ENCODE assay signal across 26 mouse cellular contexts in genomic region chr8:79153637-79154036, GRCm38 (mm10).
DNase-seq lines count a peak whose midpoint lies in the region; ATAC-seq and TF ChIP-seq lines count a peak whose summit lies in the region.
"Had no signal": no experiment of that assay in that cellular context is flagged by ENCODE, and none has a peak within 500 bp of the region (broad histone marks: within the 10 kb centered on the region; RNA-seq: fewer than 3 reads in every experiment).

No protein-coding gene starts in this region.

- no peak for TF ChIP-seq CTCF in intestine, postnatal 0 days (IDR thresholded peaks at IDR 0.05; ENCODE audit: low read depth)
- no peak for TF ChIP-seq CTCF in small intestine, adult 2 months (IDR thresholded peaks at IDR 0.05; ENCODE audit: extremely low read depth, insufficient read length, insufficient replicate concordance, low read depth, low read length)

- TF ChIP-seq POLR2A in small intestine, adult 2 months (IDR thresholded peaks at IDR 0.05; ENCODE audit: low read depth, low read length), result no peak

- DNase-seq in ES-E14 (ENCODE audit: low read depth, low spot score), result peak; percentile 34
- peak; percentile 64 for DNase-seq in R1 (ENCODE audit: low read depth, low spot score)
- no peak for DNase-seq in frontal cortex, postnatal 14 days (ENCODE audit: low spot score in 2 of 2)
- DNase-seq in right cerebral cortex, postnatal 14 days, result no peak
- no peak for DNase-seq in embryo, embryonic 9.5 days (ENCODE audit: extremely low spot score)
- DNase-seq: adrenal gland, adult 8-10 months; adrenal gland, postnatal 14 days; adrenal gland, postnatal 36 days; B cell, adult 2 months; cerebellum, adult 11-12 months; cerebellum, adult 2 months; cerebellum, adult 9-10 months; cerebellum, postnatal 10 days; cerebellum, postnatal 25 days had no signal

- WGBS in intestine, postnatal 0 days, result 86% methylated on average over 4 of the region's 4 CpGs
- 91% methylated on average over 4 of the region's 4 CpGs for WGBS in intestine, embryonic 16.5 days
- 39% methylated on average over 4 of the region's 4 CpGs for WGBS in small intestine, adult 2 months

- no peaks in the 10 kb centered on the region for H3K9me3 ChIP-seq in intestine, postnatal 0 days (ENCODE audit: control insufficient read depth)
- H3K9me3 ChIP-seq in intestine, embryonic 16.5 days (ENCODE audit: control insufficient read depth, low read length), result no peaks in the 10 kb centered on the region
- no peaks in the 10 kb centered on the region for H3K9me3 ChIP-seq in ES-E14 (ENCODE audit: control insufficient read depth, insufficient read depth, low read depth, low read length)
- H3K9me3 ChIP-seq: embryonic facial prominence, embryonic 13.5 days; embryonic facial prominence, embryonic 15.5 days; forebrain, embryonic 10.5 days; forebrain, embryonic 12.5 days had no signal

- peaks cover 8% of the 10 kb centered on the region; the same call in 1 of the 2 replicates for H3K36me3 ChIP-seq in intestine, postnatal 0 days (ENCODE audit: control insufficient read depth, insufficient read depth)
- no peaks in the 10 kb centered on the region for H3K36me3 ChIP-seq in intestine, embryonic 16.5 days (ENCODE audit: control insufficient read depth, insufficient read depth, low read length)
- H3K36me3 ChIP-seq in ES-E14 (ENCODE audit: control insufficient read depth, insufficient read depth, low read length, poor library complexity, severe bottlenecking), result peaks cover 3% of the 10 kb centered on the region; the same call in 1 of the 2 replicates
- peaks cover 3% of the 10 kb centered on the region; the same call in 1 of the 2 replicates for H3K36me3 ChIP-seq in small intestine, adult 2 months (ENCODE audit: control insufficient read depth, insufficient read depth, low read length)

- ATAC-seq in intestine, postnatal 0 days, result no peak
- no peak for ATAC-seq in intestine, embryonic 16.5 days
- ATAC-seq: activated CD4-positive, CD25-positive, alpha-beta regulatory T cell, adult 4 months; CD4-positive, CD25-positive, alpha-beta regulatory T cell, adult 4 months; forebrain, embryonic 14.5 days; forebrain, embryonic 16.5 days had no signal

- no peak overlapping the region for H3K4me3 ChIP-seq in intestine, postnatal 0 days (ENCODE audit: low read depth, low read length)
- H3K4me3 ChIP-seq in intestine, embryonic 16.5 days (ENCODE audit: low read length), result no peak overlapping the region
- H3K4me3 ChIP-seq in ES-E14 (ENCODE audit: insufficient read depth in 1 of 2, low read depth in 1 of 2, low read length in 2 of 2, poor library complexity in 1 of 2, severe bottlenecking in 1 of 2), result no peak overlapping the region
- no peak overlapping the region for H3K4me3 ChIP-seq in small intestine, adult 2 months (ENCODE audit: low read depth, low read length)
- H3K4me3 ChIP-seq: embryonic facial prominence, embryonic 13.5 days; embryonic facial prominence, embryonic 15.5 days; erythroblast, embryonic 14.5 days; forebrain, embryonic 10.5 days; forebrain, embryonic 12.5 days had no signal

- H3K4me2 ChIP-seq in intestine, postnatal 0 days (replicated peaks; ENCODE audit: low read depth), result no peak overlapping the region
- H3K4me2 ChIP-seq in intestine, embryonic 16.5 days (ENCODE audit: low read depth, low read length), result no peak overlapping the region
- H3K4me2 ChIP-seq: embryonic facial prominence, embryonic 13.5 days; embryonic facial prominence, embryonic 15.5 days; forebrain, embryonic 12.5 days had no signal

- H3K9ac ChIP-seq in intestine, postnatal 0 days (ENCODE audit: low read depth, low read length), result no peak overlapping the region
- H3K9ac ChIP-seq in intestine, embryonic 16.5 days (ENCODE audit: low read depth, low read length), result no peak overlapping the region
- H3K9ac ChIP-seq in ES-E14 (ENCODE audit: insufficient read depth, low read depth, low read length, poor library complexity, severe bottlenecking), result no peak overlapping the region
- H3K9ac ChIP-seq: embryonic facial prominence, embryonic 13.5 days; embryonic facial prominence, embryonic 15.5 days; forebrain, embryonic 12.5 days had no signal

- in situ Hi-C loops in ES-E14 (cut with MboI; ENCODE audit: low sequenced_read_pairs in 2 of 2, unreplicated experiment in 2 of 2), result no loop called here

- H3K27me3 ChIP-seq in intestine, postnatal 0 days (replicated peaks; ENCODE audit: control insufficient read depth, insufficient read depth, low read length), result no peaks in the 10 kb centered on the region
- no peaks in the 10 kb centered on the region for H3K27me3 ChIP-seq in intestine, embryonic 16.5 days (replicated peaks; ENCODE audit: control insufficient read depth, insufficient read depth, low read length)
- no peaks in the 10 kb centered on the region; the same call in 1 of the 2 replicates for H3K27me3 ChIP-seq in small intestine, adult 2 months (ENCODE audit: control insufficient read depth, insufficient read depth, low read length)
- H3K27me3 ChIP-seq: embryonic facial prominence, embryonic 13.5 days; embryonic facial prominence, embryonic 15.5 days; forebrain, embryonic 12.5 days had no signal

- H3K4me1 ChIP-seq in intestine, postnatal 0 days (replicated peaks; ENCODE audit: control insufficient read depth, insufficient read depth, low read length), result 0 out of 2 replicates have a peak, but pooled peaks cover 3% of the 10 kb centered on the region
- H3K4me1 ChIP-seq in intestine, embryonic 16.5 days (ENCODE audit: control insufficient read depth, insufficient read depth, low read length), result no peaks in the 10 kb centered on the region
- peaks cover 5 to 18% of the 10 kb centered on the region in 2 experiments; a peak in 2 of 4 replicates for H3K4me1 ChIP-seq in ES-E14 (ENCODE audit: control insufficient read depth in 2 of 2, insufficient read depth in 2 of 2, low read length in 2 of 2, poor library complexity in 1 of 2)
- peaks cover 30% of the 10 kb centered on the region for H3K4me1 ChIP-seq in small intestine, adult 2 months (ENCODE audit: control insufficient read depth, insufficient read depth, insufficient read length, low read length)
- H3K4me1 ChIP-seq: forebrain, embryonic 12.5 days had no signal

- H3K27ac ChIP-seq in intestine, postnatal 0 days (ENCODE audit: low read depth, low read length), result 0 out of 2 replicates have a peak overlapping the region, but pooled peaks have one; percentile 15
- H3K27ac ChIP-seq in intestine, embryonic 16.5 days (ENCODE audit: low read length), result no peak overlapping the region
- H3K27ac ChIP-seq in ES-E14 (ENCODE audit: insufficient read depth, low read depth, low read length, poor library complexity, severe bottlenecking), result no peak overlapping the region
- H3K27ac ChIP-seq in small intestine, adult 2 months (ENCODE audit: insufficient read depth, low read depth, low read length), result peak overlapping the region; percentile 78
- H3K27ac ChIP-seq: embryonic facial prominence, embryonic 13.5 days; embryonic facial prominence, embryonic 15.5 days; forebrain, embryonic 10.5 days; forebrain, embryonic 12.5 days had no signal

TF ChIP-seq in ES-E14, 5 proteins besides CTCF, POLR2A, EP300 and RAD21:
- TF ChIP-seq HCFC1 (IDR thresholded peaks at IDR 0.05; ENCODE audit: borderline replicate concordance, insufficient read depth, low read length), result no peak
- TF ChIP-seq MAFK (IDR thresholded peaks at IDR 0.05; ENCODE audit: insufficient read depth, low read depth, low read length), result no peak
- TF ChIP-seq CHD2 (IDR thresholded peaks at IDR 0.05; ENCODE audit: low read depth, low read length), result no peak
- TF ChIP-seq ZC3H11A (IDR thresholded peaks at IDR 0.05; ENCODE audit: borderline replicate concordance, low read depth, low read length), result no peak
- no peak for TF ChIP-seq ZNF384 (IDR thresholded peaks at IDR 0.05; ENCODE audit: low read depth, low read length)

Comparison
In these comparisons a context has a peak if more than half of its experiments do, and no peak if none do; other contexts are left out.
1. H3K27ac ChIP-seq: peak in intestine, postnatal 0 days (single experiment) and small intestine, adult 2 months (single experiment); none in intestine, embryonic 16.5 days (single experiment) and ES-E14 (single experiment).
2. DNase-seq: peak in ES-E14 (single experiment) and R1 (single experiment); none in frontal cortex, postnatal 14 days (0 of 2), right cerebral cortex, postnatal 14 days (single experiment) and embryo, embryonic 9.5 days (single experiment).